Mouse (Mus musculus): ENCODE measurements at regions not wholly inside any gene's neighbourhood (a gene's known extent, or its start where the extent isn't known, plus 50 kb on each side); places are given as distances from the start of the nearest gene placed in this dataset.
"Not testable (repeated sequence)": the region's sequence is repeated elsewhere in the genome, so short reads cannot be mapped to it uniquely, and the experiment has no call there.

GRCm38 (mm10) chr9:84461441-84461840, 536.5 kb downstream of the Bckdhb start:
- CTCF ChIA-PET, result no interaction called here

- CTCF ChIA-PET, result no interaction called here
Measured at GRCm38 (mm10) chr9:84466741-84467140, 541.8 kb downstream of the Bckdhb start.

- CTCF ChIA-PET, result no interaction called here
Measured at GRCm38 (mm10) chr9:84472696-84473095, 547.8 kb downstream of the Bckdhb start.

GRCm38 (mm10) chr9:84475906-84476305, 551.0 kb downstream of the Bckdhb start:
- CTCF ChIA-PET, result no interaction called here

GRCm38 (mm10) chr9:84499507-84499906, 574.6 kb downstream of the Bckdhb start:
- CTCF ChIA-PET, result no interaction called here

- CTCF ChIA-PET, result not testable (repeated sequence)
Measured at GRCm38 (mm10) chr9:84502981-84503380, 578.0 kb downstream of the Bckdhb start.

- CTCF ChIA-PET, result no interaction called here
Measured at GRCm38 (mm10) chr9:84517064-84517463, 592.1 kb downstream of the Bckdhb start.

GRCm38 (mm10) chr9:84545431-84545830, 620.5 kb downstream of the Bckdhb start:
- CTCF ChIA-PET, result no interaction called here

- CTCF ChIA-PET, result no interaction called here
Measured at GRCm38 (mm10) chr9:84548012-84548660, 623.2 kb downstream of the Bckdhb start.

GRCm38 (mm10) chr9:84555237-84555636, 630.3 kb downstream of the Bckdhb start:
- CTCF ChIA-PET, result no interaction called here

- CTCF ChIA-PET, result no interaction called here
Measured at GRCm38 (mm10) chr9:84556261-84556844, 631.4 kb downstream of the Bckdhb start.

- CTCF ChIA-PET, result no interaction called here
Measured at GRCm38 (mm10) chr9:84558346-84558745, 633.4 kb downstream of the Bckdhb start.

- CTCF ChIA-PET, result interaction anchor here (0.6 kb wide), 1 partner anchor 10 kb away, joined by 3 read pairs; no protein-coding TSS in a partner anchor
Measured at GRCm38 (mm10) chr9:84569533-84569932, 644.6 kb downstream of the Bckdhb start.

- CTCF ChIA-PET, result no interaction called here
Measured at GRCm38 (mm10) chr9:84577781-84578180, 652.8 kb downstream of the Bckdhb start.

GRCm38 (mm10) chr9:84587791-84588190, 662.8 kb downstream of the Bckdhb start:
- CTCF ChIA-PET, result no interaction called here

GRCm38 (mm10) chr9:84594724-84595123, 669.8 kb downstream of the Bckdhb start:
- CTCF ChIA-PET, result no interaction called here
